13 mouse cellular contexts compared by ENCODE assay signal in the genomic region with DNA sequence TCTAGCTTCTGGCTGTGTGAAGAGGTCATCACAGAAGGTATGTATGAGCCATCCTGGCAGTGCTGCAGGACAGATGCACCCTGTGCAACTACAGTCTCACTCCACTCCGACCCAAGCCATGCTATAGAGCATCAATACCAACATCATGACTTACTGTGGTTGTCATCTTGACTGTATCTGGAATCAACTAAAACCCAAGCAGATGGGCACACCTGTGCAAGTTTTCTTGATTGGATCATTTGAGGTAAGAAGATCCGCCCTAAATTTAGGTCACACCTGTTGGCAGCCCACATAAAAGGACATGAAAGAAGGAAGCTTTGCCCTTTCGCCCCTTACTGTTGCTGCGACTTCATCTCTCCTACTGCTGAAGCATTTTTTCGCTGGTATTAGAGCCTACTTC.
"Had no signal": no experiment of that assay in that cellular context is flagged by ENCODE, and none has a peak within 500 bp of the region (broad histone marks: within the 10 kb centered on the region; RNA-seq: fewer than 3 reads in every experiment).

No protein-coding gene starts in this region.

- ATAC-seq: intestine, embryonic 16.5 days; liver, postnatal 0 days; lung, postnatal 0 days had no signal

- H3K4me2 ChIP-seq: kidney, embryonic 15.5 days; lung, embryonic 14.5 days had no signal

- DNase-seq: kidney, adult 8-10 months; kidney, postnatal 14 days; kidney, postnatal 4 days; liver, postnatal 0 days; lung, embryonic 14.5 days; lung, postnatal 36 days; midbrain, embryonic 14.5 days had no signal

- H3K4me3 ChIP-seq: kidney, embryonic 15.5 days; megakaryocyte, embryonic 14.5 days; midbrain, embryonic 10.5 days had no signal

- H3K9ac ChIP-seq: kidney, embryonic 15.5 days; liver, embryonic 14.5 days; liver, postnatal 0 days; lung, embryonic 14.5 days had no signal

- H3K36me3 ChIP-seq: kidney, embryonic 15.5 days; midbrain, embryonic 10.5 days had no signal

- H3K9me3 ChIP-seq: kidney, embryonic 15.5 days; megakaryocyte, embryonic 14.5 days; midbrain, embryonic 10.5 days had no signal

- H3K27ac ChIP-seq: kidney, embryonic 15.5 days; liver, embryonic 14.5 days; midbrain, embryonic 10.5 days had no signal

- H3K4me1 ChIP-seq: kidney, embryonic 15.5 days; midbrain, embryonic 10.5 days had no signal

- H3K27me3 ChIP-seq: kidney, embryonic 15.5 days had no signal
